Comparison of ENCODE assay signal across 22 mouse cellular contexts in genomic region chr6:32940299-32940698, GRCm38 (mm10).
A peak's percentile ranks its signal among the peaks of the same experiment; 100 is the strongest.
DNase-seq lines count a peak whose midpoint lies in the region; ATAC-seq and TF ChIP-seq lines count a peak whose summit lies in the region.
"Had no signal": no experiment of that assay in that cellular context is flagged by ENCODE, and none has a peak within 500 bp of the region (broad histone marks: within the 10 kb centered on the region; RNA-seq: fewer than 3 reads in every experiment).

No protein-coding gene starts in this region.

- intact Hi-C loops in heart, postnatal 25 days (cut with DNase I): no loop called here

- no peaks in the 10 kb centered on the region for H3K9me3 ChIP-seq in heart, embryonic 13.5 days
- no peaks in the 10 kb centered on the region for H3K9me3 ChIP-seq in MEL (replicated peaks; ENCODE audit: insufficient read depth, low read length)
- H3K9me3 ChIP-seq in hindbrain, embryonic 10.5 days: no peaks in the 10 kb centered on the region
- H3K9me3 ChIP-seq: forebrain, embryonic 10.5 days had no signal

- H3K79me2 ChIP-seq in MEL (ENCODE audit: control insufficient read depth, insufficient read depth, low read length, poor library complexity): peaks cover 8% of the 10 kb centered on the region; the same call in 1 of the 2 replicates

- H3K4me2 ChIP-seq in heart, embryonic 13.5 days: peak overlapping the region; percentile 48

- H3K4me1 ChIP-seq in heart, embryonic 13.5 days: peaks cover 37% of the 10 kb centered on the region
- H3K4me1 ChIP-seq in MEL (ENCODE audit: control insufficient read depth in 1 of 2, insufficient read depth in 2 of 2, low read length in 2 of 2): peaks cover 12 to 22% of the 10 kb centered on the region in 2 experiments
- peaks cover 9% of the 10 kb centered on the region for H3K4me1 ChIP-seq in hindbrain, embryonic 10.5 days (replicated peaks)

- no peak for TF ChIP-seq POLR2A in MEL (IDR thresholded peaks at IDR 0.05; ENCODE audit: control insufficient read depth in 1 of 2, insufficient read depth in 1 of 2, low read depth in 1 of 2, low read length in 2 of 2, poor library complexity in 1 of 2)

- 28% methylated on average over 11 of the region's 11 CpGs for WGBS in heart, embryonic 13.5 days
- WGBS in hindbrain, embryonic 10.5 days: 71% methylated on average over 11 of the region's 11 CpGs

- DNase-seq in heart, postnatal 25 days (ENCODE audit: low spot score): no peak
- peak; percentile 12 for DNase-seq in layer of hippocampus, adult 11-12 months (ENCODE audit: low spot score)
- no peak for DNase-seq in layer of hippocampus, postnatal 25 days (ENCODE audit: extremely low spot score in 1 of 2, low spot score in 1 of 2)
- DNase-seq in 416B (ENCODE audit: low read depth): peak; percentile 48
- DNase-seq in MEL (ENCODE audit: low read depth, low spot score): peak; percentile 59
- no peak for DNase-seq in hindbrain, embryonic 10.5 days (ENCODE audit: low spot score)
- DNase-seq: adrenal gland, adult 8-10 months; cerebellum, adult 9-10 months; forebrain, postnatal 0 days; gastrocnemius, adult 2 months; kidney, adult 8-10 months; left cerebral cortex, postnatal 4 days; liver, postnatal 0 days; midbrain, embryonic 14.5 days; spleen, adult 18-20 months; thymus, postnatal 25 days had no signal

- peak overlapping the region; percentile 62; the same call in 1 of the 2 replicates for H3K9ac ChIP-seq in heart, embryonic 13.5 days
- H3K9ac ChIP-seq in MEL (ENCODE audit: control insufficient read depth, low read depth, low read length, poor library complexity, severe bottlenecking): no peak overlapping the region
- H3K9ac ChIP-seq: forebrain, postnatal 0 days; liver, postnatal 0 days had no signal

- no peaks in the 10 kb centered on the region for H3K27me3 ChIP-seq in heart, embryonic 13.5 days (replicated peaks)
- no peaks in the 10 kb centered on the region for H3K27me3 ChIP-seq in MEL (ENCODE audit: control insufficient read depth in 1 of 2, insufficient read depth in 2 of 2, low read length in 2 of 2)
- no peaks in the 10 kb centered on the region for H3K27me3 ChIP-seq in hindbrain, embryonic 10.5 days (ENCODE audit: insufficient read depth, poor library complexity, severe bottlenecking)
- H3K27me3 ChIP-seq: Patski had no signal

- no peak for ATAC-seq in heart, embryonic 13.5 days (ENCODE audit: extremely low read depth, insufficient number of reproducible peaks, low FRiP score, low TSS enrichment)
- ATAC-seq: liver, postnatal 0 days; Patski had no signal

- H3K4me3 ChIP-seq in heart, embryonic 13.5 days: no peak overlapping the region
- H3K4me3 ChIP-seq in MEL (ENCODE audit: control insufficient read depth in 1 of 2, insufficient read depth in 1 of 2, low read depth in 2 of 2, low read length in 2 of 2): no peak overlapping the region
- H3K4me3 ChIP-seq in hindbrain, embryonic 10.5 days: no peak overlapping the region
- H3K4me3 ChIP-seq: forebrain, embryonic 10.5 days; gastrocnemius, adult 2 months; layer of hippocampus, adult 2 months; left cerebral cortex, adult 2 months; myocyte had no signal

- TF ChIP-seq CTCF in MEL (IDR thresholded peaks at IDR 0.05 in 2 of 3, conservative IDR thresholded peaks at IDR 0.05 in 1 of 3; ENCODE audit: control insufficient read depth in 1 of 3, insufficient read depth in 1 of 3, low read depth in 2 of 3, low read length in 3 of 3, poor library complexity in 1 of 3, severe bottlenecking in 1 of 3): no peak

- TF ChIP-seq RAD21 in MEL (IDR thresholded peaks at IDR 0.05; ENCODE audit: low read depth, low read length): no peak

- H3K36me3 ChIP-seq in heart, embryonic 13.5 days: no peaks in the 10 kb centered on the region
- peaks cover 2 to 35% of the 10 kb centered on the region in 2 experiments for H3K36me3 ChIP-seq in MEL (ENCODE audit: control insufficient read depth in 1 of 2, insufficient read depth in 2 of 2, low read length in 2 of 2)
- no peaks in the 10 kb centered on the region for H3K36me3 ChIP-seq in hindbrain, embryonic 10.5 days
- H3K36me3 ChIP-seq: forebrain, embryonic 10.5 days had no signal

- no peak for TF ChIP-seq EP300 in MEL (IDR thresholded peaks at IDR 0.05; ENCODE audit: low read depth in 1 of 2, low read length in 2 of 2)

- H3K27ac ChIP-seq in heart, embryonic 13.5 days (replicated peaks): peak overlapping the region; percentile 48; the same call in 1 of the 2 replicates
- no peak overlapping the region for H3K27ac ChIP-seq in MEL (ENCODE audit: control insufficient read depth, low read depth, low read length)
- H3K27ac ChIP-seq in hindbrain, embryonic 10.5 days: no peak overlapping the region
- H3K27ac ChIP-seq: forebrain, embryonic 10.5 days; gastrocnemius, adult 2 months; layer of hippocampus, adult 2 months; left cerebral cortex, adult 2 months had no signal

TF ChIP-seq in MEL, 35 proteins besides CTCF, POLR2A, EP300 and RAD21:
- TF ChIP-seq ZMIZ1 (IDR thresholded peaks at IDR 0.05; ENCODE audit: low read depth, low read length): no peak
- no peak for TF ChIP-seq MYB (IDR thresholded peaks at IDR 0.05; ENCODE audit: low read depth, low read length)
- TF ChIP-seq E2F4 (IDR thresholded peaks at IDR 0.05; ENCODE audit: borderline replicate concordance, low read depth, low read length): no peak
- TF ChIP-seq ZKSCAN1 (IDR thresholded peaks at IDR 0.05; ENCODE audit: low read depth, low read length): no peak
- TF ChIP-seq CHD2 (IDR thresholded peaks at IDR 0.05; ENCODE audit: low read length): no peak
- TF ChIP-seq HCFC1 (IDR thresholded peaks at IDR 0.05; ENCODE audit: low read depth, low read length): no peak
- no peak for TF ChIP-seq SMC3 (IDR thresholded peaks at IDR 0.05; ENCODE audit: low read depth, low read length)
- TF ChIP-seq ZC3H11A (IDR thresholded peaks at IDR 0.05; ENCODE audit: low read depth, low read length): no peak
- TF ChIP-seq MXI1 (IDR thresholded peaks at IDR 0.05; ENCODE audit: low read depth, low read length): no peak
- no peak for TF ChIP-seq USF2 (IDR thresholded peaks at IDR 0.05; ENCODE audit: borderline replicate concordance in 1 of 2, insufficient read depth in 1 of 2, low read depth in 1 of 2, low read length in 2 of 2)
- TF ChIP-seq RCOR1 (IDR thresholded peaks at IDR 0.05; ENCODE audit: low read depth, low read length): no peak
- no peak for TF ChIP-seq KAT2A (conservative IDR thresholded peaks at IDR 0.05; ENCODE audit: low read depth, low read length)
- no peak for TF ChIP-seq TAL1 (IDR thresholded peaks at IDR 0.05; ENCODE audit: low read length)
- TF ChIP-seq CHD1 (IDR thresholded peaks at IDR 0.05; ENCODE audit: low read depth, low read length): no peak

Comparison
In these comparisons a context has a peak if more than half of its experiments do, and no peak if none do; other contexts are left out.
1. DNase-seq: peak in layer of hippocampus, adult 11-12 months (single experiment), 416B (single experiment) and MEL (single experiment); none in heart, postnatal 25 days (single experiment), layer of hippocampus, postnatal 25 days (0 of 2) and hindbrain, embryonic 10.5 days (single experiment).